Mouse (Mus musculus): ENCODE results near the gene Meis1. TPM values are rescaled to one million over a fixed set of nuclear protein-coding genes. Genes with fewer than 3 reads are reported as not detected.

The Meis1 gene
- polyA plus RNA-seq, 1 experiment, result 34.6 TPM

GRCm38 (mm10) chr11:18875911-18876885 lies 142.6 kb downstream of the Meis1 start:
- Histone ChIP-seq H3K27ac (ENCODE audit: insufficient read depth, low read length) (peak overlapping the region; percentile 19), H3K4me1 (ENCODE audit: control insufficient read depth, insufficient read depth, low read length) (peaks cover 3% of the 10 kb centered on the region; the same call in 1 of the 2 replicates), H3K4me3 (ENCODE audit: insufficient read depth, low read length) (no peak overlapping the region; the same call in 1 of the 2 replicates)
- TF ChIP-seq POLR2A (IDR thresholded peaks at IDR 0.05; ENCODE audit: low read depth, low read length), result no peak
- TF ChIP-seq CTCF (IDR thresholded peaks at IDR 0.05; ENCODE audit: borderline replicate concordance, insufficient read depth, low read length), result no peak

- peak overlapping the region; percentile 19 for H3K27ac ChIP-seq (ENCODE audit: insufficient read depth, low read length)
- H3K4me3 ChIP-seq (ENCODE audit: insufficient read depth, low read length), result no peak overlapping the region
- TF ChIP-seq POLR2A (IDR thresholded peaks at IDR 0.05; ENCODE audit: low read depth, low read length) (no peak), CTCF (IDR thresholded peaks at IDR 0.05; ENCODE audit: borderline replicate concordance, insufficient read depth, low read length) (no peak)
- H3K4me1 ChIP-seq (ENCODE audit: control insufficient read depth, insufficient read depth, low read length), result peaks cover 3% of the 10 kb centered on the region; the same call in 1 of the 2 replicates
These were observed 143.5 kb downstream of the Meis1 start for GRCm38 (mm10) chr11:18875001-18875902.

- H3K4me1 ChIP-seq (ENCODE audit: control insufficient read depth, insufficient read depth, low read length), result peaks cover 2% of the 10 kb centered on the region; the same call in 1 of the 2 replicates
- H3K27ac ChIP-seq (ENCODE audit: insufficient read depth, low read length), result peak overlapping the region; percentile 16
- TF ChIP-seq POLR2A (IDR thresholded peaks at IDR 0.05; ENCODE audit: low read depth, low read length) (no peak), CTCF (IDR thresholded peaks at IDR 0.05; ENCODE audit: borderline replicate concordance, insufficient read depth, low read length) (no peak)
- H3K4me3 ChIP-seq (ENCODE audit: insufficient read depth, low read length), result no peak overlapping the region
These were observed 144.3 kb downstream of the Meis1 start for GRCm38 (mm10) chr11:18874278-18875000.

- no peaks in the 10 kb centered on the region for H3K4me1 ChIP-seq (ENCODE audit: control insufficient read depth, insufficient read depth, low read length)
- TF ChIP-seq POLR2A (IDR thresholded peaks at IDR 0.05; ENCODE audit: low read depth, low read length) (no peak), CTCF (IDR thresholded peaks at IDR 0.05; ENCODE audit: borderline replicate concordance, insufficient read depth, low read length) (no peak)
- no peak overlapping the region for H3K4me3 ChIP-seq (ENCODE audit: insufficient read depth, low read length)
- H3K27ac ChIP-seq (ENCODE audit: insufficient read depth, low read length), result peak overlapping the region; percentile 16
These were observed 145.1 kb downstream of the Meis1 start for GRCm38 (mm10) chr11:18873451-18874277.

GRCm38 (mm10) chr11:18872793-18873192 lies 146.0 kb downstream of the Meis1 start:
- Histone ChIP-seq H3K4me1 (ENCODE audit: control insufficient read depth, insufficient read depth, low read length) (no peaks in the 10 kb centered on the region), H3K4me3 (ENCODE audit: insufficient read depth, low read length) (no peak overlapping the region), H3K27ac (ENCODE audit: insufficient read depth, low read length) (no peak overlapping the region)
- TF ChIP-seq CTCF (IDR thresholded peaks at IDR 0.05; ENCODE audit: borderline replicate concordance, insufficient read depth, low read length), result no peak
- TF ChIP-seq POLR2A (IDR thresholded peaks at IDR 0.05; ENCODE audit: low read depth, low read length), result no peak

GRCm38 (mm10) chr11:18872118-18872751 lies 146.6 kb downstream of the Meis1 start:
- H3K27ac ChIP-seq (ENCODE audit: insufficient read depth, low read length), result no peak overlapping the region
- H3K4me1 ChIP-seq (ENCODE audit: control insufficient read depth, insufficient read depth, low read length), result no peaks in the 10 kb centered on the region
- peak overlapping the region; percentile 29 for H3K4me3 ChIP-seq (ENCODE audit: insufficient read depth, low read length)
- no peak for TF ChIP-seq CTCF (IDR thresholded peaks at IDR 0.05; ENCODE audit: borderline replicate concordance, insufficient read depth, low read length)
- TF ChIP-seq POLR2A (IDR thresholded peaks at IDR 0.05; ENCODE audit: low read depth, low read length), result no peak

- Histone ChIP-seq H3K27ac (ENCODE audit: insufficient read depth, low read length) (no peak overlapping the region), H3K4me3 (ENCODE audit: insufficient read depth, low read length) (peak overlapping the region; percentile 29), H3K4me1 (ENCODE audit: control insufficient read depth, insufficient read depth, low read length) (peaks cover under 1% of the 10 kb centered on the region; the same call in 1 of the 2 replicates)
- TF ChIP-seq POLR2A (IDR thresholded peaks at IDR 0.05; ENCODE audit: low read depth, low read length), result no peak
- TF ChIP-seq CTCF (IDR thresholded peaks at IDR 0.05; ENCODE audit: borderline replicate concordance, insufficient read depth, low read length), result no peak
These were observed 147.4 kb downstream of the Meis1 start for GRCm38 (mm10) chr11:18871170-18872081.

Data from embryonic fibroblast, embryonic 13.5 days (primary cell).